ENCODE assay signal across 8 mouse cellular contexts in genomic region chr1:158654571-158655205, GRCm38 (mm10).
DNase-seq lines count a peak whose midpoint lies in the region; ATAC-seq and TF ChIP-seq lines count a peak whose summit lies in the region.

No protein-coding gene starts in this region.

- H3K4me2 ChIP-seq in limb, embryonic 14.5 days (replicated peaks; ENCODE audit: low read depth, low read length, severe bottlenecking), result no peak overlapping the region

- ATAC-seq in limb, embryonic 14.5 days (ENCODE audit: low FRiP score, low read depth), result peak; percentile 83; the same call in 1 of the 2 replicates
- no peak for ATAC-seq in erythroblast, adult 5-6 weeks (replicated peaks; ENCODE audit: low FRiP score, poor library complexity, severe bottlenecking)

- H3K27me3 ChIP-seq in heart, embryonic 10.5 days (ENCODE audit: insufficient read depth, poor library complexity, severe bottlenecking), result no peaks in the 10 kb centered on the region
- H3K27me3 ChIP-seq in limb, embryonic 14.5 days (ENCODE audit: control insufficient read depth, insufficient read depth, low read length), result no peaks in the 10 kb centered on the region

- H3K27ac ChIP-seq in heart, embryonic 10.5 days, result no peak overlapping the region
- H3K27ac ChIP-seq in limb, embryonic 14.5 days (replicated peaks; ENCODE audit: low read depth, low read length), result no peak overlapping the region

- no peaks in the 10 kb centered on the region for H3K9me3 ChIP-seq in heart, embryonic 10.5 days
- H3K9me3 ChIP-seq in limb, embryonic 14.5 days (ENCODE audit: control insufficient read depth, low read length), result no peaks in the 10 kb centered on the region

- WGBS in heart, embryonic 10.5 days, result 38% methylated on average over 3 of the region's 3 CpGs
- 27% methylated on average over 3 of the region's 3 CpGs for WGBS in limb, embryonic 14.5 days

- H3K36me3 ChIP-seq in heart, embryonic 10.5 days, result no peaks in the 10 kb centered on the region
- H3K36me3 ChIP-seq in limb, embryonic 14.5 days (ENCODE audit: control insufficient read depth, insufficient read depth, low read length), result no peaks in the 10 kb centered on the region

- H3K9ac ChIP-seq in limb, embryonic 14.5 days (ENCODE audit: low read depth, low read length, severe bottlenecking), result no peak overlapping the region

- peak; percentile 59 for DNase-seq in heart, adult 11 months
- no peak for DNase-seq in heart, embryonic 10.5 days (ENCODE audit: low spot score)
- peak; percentile 1 for DNase-seq in A20 (ENCODE audit: low read depth, low spot score)
- peak; percentile 41 for DNase-seq in embryo, embryonic 9.5 days (ENCODE audit: extremely low spot score)
- DNase-seq in limb, embryonic 14.5 days (ENCODE audit: low spot score), result peak; percentile 78
- DNase-seq in thymus, postnatal 36 days, result no peak
- no peak for DNase-seq in testis, postnatal 14 days (ENCODE audit: low spot score)

- no peak for TF ChIP-seq POLR2A in limb, embryonic 14.5 days (IDR thresholded peaks at IDR 0.05; ENCODE audit: borderline replicate concordance, extremely low read depth, insufficient read depth, insufficient read length)

- no peak overlapping the region for H3K4me3 ChIP-seq in heart, embryonic 10.5 days
- H3K4me3 ChIP-seq in limb, embryonic 14.5 days (replicated peaks; ENCODE audit: low read length), result no peak overlapping the region

- H3K4me1 ChIP-seq in heart, embryonic 10.5 days, result no peaks in the 10 kb centered on the region
- 0 out of 2 replicates have a peak, but pooled peaks cover 3% of the 10 kb centered on the region for H3K4me1 ChIP-seq in limb, embryonic 14.5 days (ENCODE audit: control insufficient read depth, insufficient read depth, low read length)

Comparison
In these comparisons a context has a peak if more than half of its experiments do, and no peak if none do; other contexts are left out.
1. DNase-seq: peak in heart, adult 11 months (single experiment), A20 (single experiment), embryo, embryonic 9.5 days (single experiment) and limb, embryonic 14.5 days (single experiment); none in heart, embryonic 10.5 days (single experiment), thymus, postnatal 36 days (0 of 2) and testis, postnatal 14 days (single experiment).